Mouse (Mus musculus) heart, adult 2 months (tissue): ENCODE data around the gene Olfr1500.

Experiments
- CTCF ChIP-seq: fragments of 200-600 bp; IDR thresholded peaks from 2 replicates; pipeline ENCODE4 v1.8.1; 2022; ENCODE audit warnings: antibody characterized with exemption, mild to moderate bottlenecking, moderate library complexity
- EP300 ChIP-seq: fragments of 200-500 bp; IDR thresholded peaks from 2 replicates; pipeline ENCODE4 v1.6.1; 2011; ENCODE audit warnings: low read depth, low read length, control low read depth; ENCODE audit not compliant: insufficient read depth
- POLR2A ChIP-seq: fragments of 200-500 bp; IDR thresholded peaks from 2 replicates; pipeline ENCODE4 v1.6.1; 2011; ENCODE audit warnings: mild to moderate bottlenecking, low read depth, low read length, control low read depth; ENCODE audit not compliant: insufficient read depth

GRCm38 (mm10) chr19:13812823-13813222, 17.5 kb downstream of the Olfr1500 start:
- TF ChIP-seq POLR2A (no peak), EP300 (no peak), CTCF (peak; percentile 33)
